Mouse (Mus musculus): ENCODE measurements around the gene Myh14.

DNA sequence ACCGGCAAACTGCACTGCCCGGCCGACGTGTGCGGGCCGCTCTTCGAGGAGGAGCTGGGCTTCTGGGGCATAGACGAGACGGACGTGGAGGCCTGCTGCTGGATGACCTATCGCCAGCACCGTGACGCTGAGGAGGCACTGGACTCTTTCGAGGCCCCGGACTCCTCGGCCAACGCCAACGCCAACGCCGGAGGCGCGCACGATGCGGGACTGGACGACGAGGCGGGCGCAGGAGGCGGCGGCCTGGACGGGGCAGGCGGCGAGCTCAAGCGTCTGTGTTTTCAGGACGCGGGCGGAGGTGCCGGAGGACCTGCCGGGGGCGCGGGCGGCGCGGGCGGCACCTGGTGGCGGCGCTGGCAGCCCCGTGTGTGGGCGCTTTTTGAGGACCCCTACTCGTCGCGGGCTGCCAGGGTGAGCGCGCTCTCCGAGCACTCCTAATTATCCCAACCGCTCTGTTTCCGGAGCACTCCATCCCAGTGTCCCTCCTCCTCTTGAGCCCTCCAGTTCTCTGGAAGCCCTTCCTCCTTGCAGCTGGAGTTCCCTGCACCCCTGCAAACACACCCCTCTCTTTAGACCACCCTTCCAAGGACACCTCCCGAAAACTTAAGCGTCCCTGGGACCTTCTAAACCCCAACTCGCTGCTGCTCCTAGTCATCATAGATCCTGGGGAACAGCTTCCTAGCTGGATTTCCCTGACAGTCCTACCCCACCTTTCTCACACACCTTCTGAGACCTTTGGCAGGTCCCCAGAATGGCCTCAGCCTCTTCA is 79.1 kb downstream of the Myh14 start:
- TF ChIP-seq TAL1 (IDR thresholded peaks at IDR 0.05; ENCODE audit: low read length) (no peak), GATA1 (IDR thresholded peaks at IDR 0.05; ENCODE audit: low read length) (no peak)
